Comparison of ENCODE assay signal across 25 mouse cellular contexts in the genomic region with DNA sequence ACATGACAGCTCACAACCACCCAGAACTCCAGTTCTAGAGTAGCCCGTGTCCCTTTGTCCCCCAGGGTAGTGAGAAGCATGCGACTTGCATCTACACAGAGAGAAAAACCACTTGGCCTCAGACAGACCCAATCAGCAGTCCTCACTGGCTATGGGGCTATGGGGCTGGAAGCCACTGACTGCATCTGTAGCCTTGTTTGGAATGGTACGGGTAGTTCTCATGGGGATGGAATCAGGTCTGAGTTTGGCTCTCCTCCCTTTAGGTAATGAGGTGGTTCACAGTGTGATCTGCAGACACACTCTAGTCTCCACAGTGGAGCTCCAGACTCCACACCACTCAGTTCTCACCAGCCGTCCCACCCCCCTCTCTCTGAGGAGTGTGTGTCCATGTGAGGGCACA. TPM values are rescaled to one million over a fixed set of nuclear protein-coding genes. Genes with fewer than 3 reads are reported as not detected.
A peak's percentile ranks its signal among the peaks of the same experiment; 100 is the strongest.
DNase-seq lines count a peak whose midpoint lies in the region; ATAC-seq and TF ChIP-seq lines count a peak whose summit lies in the region.
"Had no signal": no experiment of that assay in that cellular context is flagged by ENCODE, and none has a peak within 500 bp of the region (broad histone marks: within the 10 kb centered on the region; RNA-seq: fewer than 3 reads in every experiment).

No protein-coding gene starts in this region.

- H3K27ac ChIP-seq in heart, embryonic 10.5 days: no peak overlapping the region
- 0 out of 2 replicates have a peak overlapping the region, but pooled peaks have one; percentile 36 for H3K27ac ChIP-seq in heart, postnatal 0 days (ENCODE audit: low read depth)
- peak overlapping the region; percentile 2; the same call in 1 of the 2 replicates for H3K27ac ChIP-seq in limb, embryonic 10.5 days
- H3K27ac ChIP-seq: embryonic facial prominence, embryonic 13.5 days; embryonic facial prominence, embryonic 15.5 days; forebrain, embryonic 10.5 days; forebrain, embryonic 12.5 days had no signal

- WGBS in heart, embryonic 10.5 days: 91% methylated on average over 4 of the region's 4 CpGs
- 95% methylated on average over 4 of the region's 4 CpGs for WGBS in heart, postnatal 0 days
- WGBS in limb, embryonic 10.5 days: 98% methylated on average over 4 of the region's 4 CpGs

- peak; percentile 91 for DNase-seq in heart, adult 11 months
- no peak for DNase-seq in heart, embryonic 10.5 days (ENCODE audit: low spot score)
- DNase-seq in heart, adult 8-10 months (ENCODE audit: low spot score): peak; percentile 33
- DNase-seq in heart, postnatal 36 days: no peak
- no peak for DNase-seq in heart, postnatal 0 days (ENCODE audit: low spot score)
- no peak for DNase-seq in heart, postnatal 4 days
- no peak for DNase-seq in limb, embryonic 10.5 days (ENCODE audit: low spot score)
- no peak for DNase-seq in retina, postnatal 1 day
- DNase-seq: adrenal gland, adult 2 months; adrenal gland, postnatal 10 days; adrenal gland, postnatal 25 days; cerebellum, adult 11 months; cerebellum, adult 18-20 months; cerebellum, adult 8-10 months; cerebellum, adult 9-11 months; cerebellum, postnatal 14 days; cerebellum, postnatal 36 days; embryo, embryonic 11 days had no signal

- H3K4me1 ChIP-seq in heart, embryonic 10.5 days: peaks cover 6% of the 10 kb centered on the region; the same call in 1 of the 2 replicates
- H3K4me1 ChIP-seq in heart, postnatal 0 days (ENCODE audit: control insufficient read depth, insufficient read depth): peaks cover 14% of the 10 kb centered on the region
- H3K4me1 ChIP-seq in limb, embryonic 10.5 days: peaks cover 47% of the 10 kb centered on the region
- H3K4me1 ChIP-seq: forebrain, embryonic 10.5 days; forebrain, embryonic 12.5 days had no signal

- no peaks in the 10 kb centered on the region for H3K27me3 ChIP-seq in heart, embryonic 10.5 days (ENCODE audit: insufficient read depth, poor library complexity, severe bottlenecking)
- H3K27me3 ChIP-seq in heart, postnatal 0 days (ENCODE audit: control insufficient read depth, insufficient read depth, low read length): no peaks in the 10 kb centered on the region
- H3K27me3 ChIP-seq in limb, embryonic 10.5 days (ENCODE audit: low read depth, poor library complexity, severe bottlenecking): no peaks in the 10 kb centered on the region
- H3K27me3 ChIP-seq: embryonic facial prominence, embryonic 13.5 days; embryonic facial prominence, embryonic 15.5 days; forebrain, embryonic 12.5 days had no signal

- no peak for TF ChIP-seq CTCF in heart, postnatal 0 days (IDR thresholded peaks at IDR 0.05; ENCODE audit: low read depth)

- ATAC-seq in heart, postnatal 0 days (ENCODE audit: insufficient read depth, low read depth): no peak
- ATAC-seq: forebrain, embryonic 14.5 days had no signal

- H3K9me3 ChIP-seq in heart, embryonic 10.5 days: no peaks in the 10 kb centered on the region
- no peaks in the 10 kb centered on the region for H3K9me3 ChIP-seq in heart, postnatal 0 days (replicated peaks; ENCODE audit: control insufficient read depth, low read length)
- no peaks in the 10 kb centered on the region for H3K9me3 ChIP-seq in limb, embryonic 10.5 days (replicated peaks)
- H3K9me3 ChIP-seq: embryonic facial prominence, embryonic 13.5 days; embryonic facial prominence, embryonic 15.5 days; forebrain, embryonic 10.5 days; forebrain, embryonic 12.5 days had no signal

- no peak for TF ChIP-seq EP300 in heart, postnatal 0 days (IDR thresholded peaks at IDR 0.05; ENCODE audit: low read depth)

- no peak overlapping the region for H3K4me2 ChIP-seq in heart, postnatal 0 days (ENCODE audit: low read depth, low read length)
- H3K4me2 ChIP-seq: embryonic facial prominence, embryonic 13.5 days; embryonic facial prominence, embryonic 15.5 days; forebrain, embryonic 12.5 days had no signal

- no peak overlapping the region for H3K4me3 ChIP-seq in heart, embryonic 10.5 days
- no peak overlapping the region for H3K4me3 ChIP-seq in heart, postnatal 0 days (ENCODE audit: low read depth, low read length)
- H3K4me3 ChIP-seq in limb, embryonic 10.5 days: no peak overlapping the region
- H3K4me3 ChIP-seq: embryonic facial prominence, embryonic 13.5 days; embryonic facial prominence, embryonic 15.5 days; erythroblast, embryonic 14.5 days; forebrain, embryonic 10.5 days; forebrain, embryonic 12.5 days had no signal

- intact Hi-C loops in heart, postnatal 36 days (cut with DNase I): no loop called here

- no peak overlapping the region for H3K9ac ChIP-seq in heart, postnatal 0 days (replicated peaks; ENCODE audit: low read depth, low read length)
- H3K9ac ChIP-seq: embryonic facial prominence, embryonic 13.5 days; embryonic facial prominence, embryonic 15.5 days; forebrain, embryonic 12.5 days had no signal

- H3K36me3 ChIP-seq in heart, embryonic 10.5 days: peaks cover 90% of the 10 kb centered on the region
- H3K36me3 ChIP-seq in heart, postnatal 0 days (replicated peaks; ENCODE audit: control insufficient read depth, insufficient read depth, low read length): peaks cover 80% of the 10 kb centered on the region
- H3K36me3 ChIP-seq in limb, embryonic 10.5 days: peaks cover 90% of the 10 kb centered on the region

RNA-seq across cellular contexts. Expression of a gene that starts 12.5 kb away (rescaled TPM):
- 150 and 166 TPM in 2 replicates for polyA plus RNA-seq in heart, embryonic 10.5 days (2016; fragmentation: Nextera tagmentation; extraction: Ambion mirVana)
- total RNA-seq in heart, adult 8-10 months (2022): 100 to 1,000 TPM; 144 to 157 (median 149) TPM
- total RNA-seq in heart, postnatal 36 days (2021): 100 to 1,000 TPM; 131 to 140 TPM
- total RNA-seq in heart, postnatal 0 days (2014; rRNA removed; ENCODE audit: low replicate concordance): 76.6 and 86.5 TPM in 2 replicates
- 169 and 174 TPM in 2 replicates for polyA plus RNA-seq in heart, postnatal 0 days (2015; fragmentation: Nextera tagmentation; extraction: Ambion mirVana)
- 100 to 1,000 TPM; 106 to 110 TPM for total RNA-seq in heart, postnatal 4 days (2021)
- polyA plus RNA-seq in limb, embryonic 10.5 days (2016; fragmentation: Nextera tagmentation; extraction: Ambion mirVana): 184 and 192 TPM in 2 replicates

RNA-seq across cellular contexts. Expression of a gene that starts 20.7 kb away (rescaled TPM):
- 5.1 and 7.3 TPM in 2 replicates for polyA plus RNA-seq in heart, embryonic 10.5 days (2016; fragmentation: Nextera tagmentation; extraction: Ambion mirVana)
- total RNA-seq in heart, adult 8-10 months (2022): under 1 TPM; 0.57 to 0.97 (median 0.84) TPM
- 1 to 10 TPM in 1 of 2 experiments, under 1 TPM in 1; 0.94 to 1.4 TPM for total RNA-seq in heart, postnatal 36 days (2021)
- total RNA-seq in heart, postnatal 0 days (2014; rRNA removed; ENCODE audit: low replicate concordance): 0.27 and 4.5 TPM in 2 replicates
- polyA plus RNA-seq in heart, postnatal 0 days (2015; fragmentation: Nextera tagmentation; extraction: Ambion mirVana): 4.2 and 4.7 TPM in 2 replicates
- total RNA-seq in heart, postnatal 4 days (2021): 1 to 10 TPM; 1.5 to 2.8 TPM
- 7.7 and 10.0 TPM in 2 replicates for polyA plus RNA-seq in limb, embryonic 10.5 days (2016; fragmentation: Nextera tagmentation; extraction: Ambion mirVana)
- total RNA-seq: MEL had no signal
- polyA plus RNA-seq: erythroblast, embryonic 14.5 days had no signal

RNA-seq across cellular contexts. Expression of a gene that starts 30.1 kb away (rescaled TPM):
- polyA plus RNA-seq in heart, embryonic 10.5 days (2016; fragmentation: Nextera tagmentation; extraction: Ambion mirVana): 39.9 and 41.6 TPM in 2 replicates
- 10 to 100 TPM; 19.2 to 27.4 (median 21.6) TPM for total RNA-seq in heart, adult 8-10 months (2022)
- total RNA-seq in heart, postnatal 36 days (2021): 10 to 100 TPM; 21.0 to 21.8 TPM
- total RNA-seq in heart, postnatal 0 days (2014; rRNA removed; ENCODE audit: low replicate concordance): 19.1 and 26.9 TPM in 2 replicates
- polyA plus RNA-seq in heart, postnatal 0 days (2015; fragmentation: Nextera tagmentation; extraction: Ambion mirVana): 32.5 and 32.6 TPM in 2 replicates
- total RNA-seq in heart, postnatal 4 days (2021): 10 to 100 TPM; 16.2 to 17.5 TPM
- 37.7 and 39.2 TPM in 2 replicates for polyA plus RNA-seq in limb, embryonic 10.5 days (2016; fragmentation: Nextera tagmentation; extraction: Ambion mirVana)

RNA-seq across cellular contexts. Expression of a gene that starts 37.5 kb away (rescaled TPM):
- polyA plus RNA-seq in heart, embryonic 10.5 days (2016; fragmentation: Nextera tagmentation; extraction: Ambion mirVana): 32.3 and 34.9 TPM in 2 replicates
- total RNA-seq in heart, adult 8-10 months (2022): 10 to 100 TPM; 55.8 to 74.5 (median 59.0) TPM
- 10 to 100 TPM; 65.1 to 72.2 TPM for total RNA-seq in heart, postnatal 36 days (2021)
- 66.4 and 99.0 TPM in 2 replicates for total RNA-seq in heart, postnatal 0 days (2014; rRNA removed; ENCODE audit: low replicate concordance)
- polyA plus RNA-seq in heart, postnatal 0 days (2015; fragmentation: Nextera tagmentation; extraction: Ambion mirVana): 24.5 and 25.8 TPM in 2 replicates
- total RNA-seq in heart, postnatal 4 days (2021): 10 to 100 TPM; 78.1 to 84.9 TPM
- polyA plus RNA-seq in limb, embryonic 10.5 days (2016; fragmentation: Nextera tagmentation; extraction: Ambion mirVana): 31.8 and 40.6 TPM in 2 replicates

Comparison
In these comparisons a context has a peak if more than half of its experiments do, and no peak if none do; other contexts are left out.
1. DNase-seq: peak in heart, adult 11 months (single experiment) and heart, adult 8-10 months (single experiment); none in heart, embryonic 10.5 days (single experiment), heart, postnatal 36 days (0 of 2), heart, postnatal 0 days (single experiment), heart, postnatal 4 days (single experiment), limb, embryonic 10.5 days (single experiment) and retina, postnatal 1 day (single experiment).